Mouse (Mus musculus): ENCODE measurements around the gene Gm4303.
"Not testable (repeated sequence)": the region's sequence is repeated elsewhere in the genome, so short reads cannot be mapped to it uniquely, and the experiment has no call there.

Gene Gm4303

DNA sequence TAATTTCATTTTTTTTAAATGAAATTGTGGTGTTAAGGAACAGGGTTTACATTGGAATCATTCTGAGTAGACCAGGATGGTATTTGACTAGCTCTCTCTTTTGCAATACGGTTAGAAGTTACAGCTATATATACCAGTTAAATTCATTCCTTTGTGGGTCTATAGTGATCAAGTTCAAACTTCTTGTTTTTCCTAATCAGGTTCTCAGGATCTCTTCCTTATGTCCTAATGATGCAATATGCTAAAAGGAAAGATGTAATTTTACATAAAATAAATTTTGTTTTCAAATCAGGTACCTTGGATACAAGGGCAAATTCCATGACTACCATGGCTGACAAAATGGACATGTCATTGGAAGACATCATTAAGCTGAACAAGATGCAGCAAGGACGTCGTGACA is at the start of gene Gm4303:
Gm4303 (plus strand) TSS at position 301 of the 400 bp plus-strand sequence.
- not testable (repeated sequence) for DNase-seq

DNA sequence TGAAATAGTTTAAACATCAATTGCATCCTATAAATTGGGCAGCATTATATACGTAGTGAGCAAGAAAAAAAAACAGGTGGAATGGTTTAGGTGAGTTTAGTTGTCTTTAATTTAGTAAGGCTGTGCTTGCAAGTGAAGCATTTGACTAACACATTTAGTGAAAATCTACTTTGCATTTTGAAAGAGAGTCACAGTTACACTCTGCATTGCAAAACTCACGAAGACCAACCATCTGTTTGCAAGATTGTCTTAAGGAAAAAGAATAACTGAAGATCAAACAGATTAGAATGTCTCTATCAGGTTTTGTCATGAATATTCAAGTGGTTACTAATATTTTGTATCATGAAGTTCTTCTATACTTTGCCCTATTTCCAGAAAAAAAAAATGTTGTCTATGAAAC is 49.7 kb upstream of the Gm4303 start:
- no peak for DNase-seq

DNA sequence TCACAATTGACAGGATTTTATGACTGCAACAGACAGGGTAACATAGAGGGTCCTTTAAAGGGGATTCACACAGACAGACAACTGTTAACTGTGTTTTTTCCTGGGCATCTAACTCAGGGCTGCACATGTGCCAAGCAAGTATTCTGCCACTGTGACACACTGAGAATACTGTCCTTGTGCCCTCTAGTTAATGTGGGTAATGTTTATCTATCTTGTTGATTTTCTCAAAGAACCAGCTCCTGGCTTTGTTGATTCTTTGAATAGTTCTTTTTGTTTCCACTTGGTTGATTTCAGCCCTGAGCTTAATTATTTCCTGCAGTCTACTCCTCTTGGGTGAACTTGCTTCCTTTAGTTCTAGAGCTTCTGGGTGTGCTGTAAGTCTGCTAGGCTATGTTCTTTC is 45.7 kb upstream of the Gm4303 start:
- DNase-seq = peak; percentile 18 to 20

DNA sequence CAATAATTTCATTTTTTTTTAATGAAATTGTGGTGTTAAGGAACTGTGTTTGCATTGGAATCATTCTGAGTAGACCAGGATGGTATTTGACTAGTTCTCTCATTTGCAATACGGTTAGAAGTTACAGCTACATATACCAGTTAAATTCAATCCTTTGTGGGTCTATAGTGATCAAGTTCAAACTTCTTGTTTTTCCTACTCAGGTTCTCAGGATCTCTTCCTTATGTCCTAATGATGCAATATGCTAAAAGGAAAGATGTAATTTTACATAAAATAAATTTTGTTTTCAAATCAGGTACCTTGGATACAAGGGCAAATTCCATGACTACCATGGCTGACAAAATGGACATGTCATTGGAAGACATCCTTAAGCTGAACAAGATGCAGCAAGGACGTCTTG is 10.4 kb upstream of the Gm4303 start, which contains the start of gene Gm4301:
Gm4301 (plus strand) TSS at position 301 of the 400 bp plus-strand sequence.
- DNase-seq = not testable (repeated sequence)

DNA sequence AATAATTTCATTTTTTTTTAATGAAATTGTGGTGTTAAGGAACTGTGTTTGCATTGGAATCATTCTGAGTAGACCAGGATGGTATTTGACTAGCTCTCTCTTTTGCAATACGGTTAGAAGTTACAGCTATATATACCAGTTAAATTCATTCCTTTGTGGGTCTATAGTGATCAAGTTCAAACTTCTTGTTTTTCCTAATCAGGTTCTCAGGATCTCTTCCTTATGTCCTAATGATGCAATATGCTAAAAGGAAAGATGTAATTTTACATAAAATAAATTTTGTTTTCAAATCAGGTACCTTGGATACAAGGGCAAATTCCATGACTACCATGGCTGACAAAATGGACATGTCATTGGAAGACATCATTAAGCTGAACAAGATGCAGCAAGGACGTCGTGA is 5.2 kb upstream of the Gm4303 start, which contains the start of gene Gm4302:
Gm4302 (plus strand) TSS at position 301 of the 400 bp plus-strand sequence.
- not testable (repeated sequence) for DNase-seq

DNA sequence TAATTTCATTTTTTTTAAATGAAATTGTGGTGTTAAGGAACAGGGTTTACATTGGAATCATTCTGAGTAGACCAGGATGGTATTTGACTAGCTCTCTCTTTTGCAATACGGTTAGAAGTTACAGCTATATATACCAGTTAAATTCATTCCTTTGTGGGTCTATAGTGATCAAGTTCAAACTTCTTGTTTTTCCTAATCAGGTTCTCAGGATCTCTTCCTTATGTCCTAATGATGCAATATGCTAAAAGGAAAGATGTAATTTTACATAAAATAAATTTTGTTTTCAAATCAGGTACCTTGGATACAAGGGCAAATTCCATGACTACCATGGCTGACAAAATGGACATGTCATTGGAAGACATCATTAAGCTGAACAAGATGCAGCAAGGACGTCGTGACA is 5.0 kb downstream of the Gm4303 start, which contains the start of gene Gm4305:
Gm4305 (plus strand) TSS at position 301 of the 400 bp plus-strand sequence.
- not testable (repeated sequence) for DNase-seq

DNA sequence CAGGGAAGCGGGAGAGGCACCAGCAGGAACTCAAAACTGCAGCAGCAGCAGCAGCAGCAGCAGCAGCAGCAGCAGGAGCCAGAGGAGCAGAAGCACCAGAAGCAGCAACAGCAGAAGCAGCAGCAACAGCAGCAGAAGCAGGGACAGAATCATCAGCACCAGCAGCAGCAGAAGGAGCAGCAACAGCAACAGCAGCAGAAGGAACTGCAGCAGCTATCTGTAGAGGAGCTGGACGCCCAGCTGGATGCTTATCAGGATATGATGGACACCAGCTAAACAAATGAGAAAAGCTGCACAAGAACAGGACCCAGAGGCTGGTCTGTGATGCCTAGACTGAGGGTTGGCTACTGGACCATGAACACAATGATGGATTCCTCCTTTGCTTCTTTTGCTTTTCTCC is 11.1 kb downstream of the Gm4303 start:
- peak in 1 of 2 experiments; percentile 4 for DNase-seq

DNA sequence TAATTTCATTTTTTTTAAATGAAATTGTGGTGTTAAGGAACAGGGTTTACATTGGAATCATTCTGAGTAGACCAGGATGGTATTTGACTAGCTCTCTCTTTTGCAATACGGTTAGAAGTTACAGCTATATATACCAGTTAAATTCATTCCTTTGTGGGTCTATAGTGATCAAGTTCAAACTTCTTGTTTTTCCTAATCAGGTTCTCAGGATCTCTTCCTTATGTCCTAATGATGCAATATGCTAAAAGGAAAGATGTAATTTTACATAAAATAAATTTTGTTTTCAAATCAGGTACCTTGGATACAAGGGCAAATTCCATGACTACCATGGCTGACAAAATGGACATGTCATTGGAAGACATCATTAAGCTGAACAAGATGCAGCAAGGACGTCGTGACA is 15.3 kb downstream of the Gm4303 start, which contains the start of gene Gm4307:
Gm4307 (plus strand) TSS at position 301 of the 400 bp plus-strand sequence.
- not testable (repeated sequence) for DNase-seq

DNA sequence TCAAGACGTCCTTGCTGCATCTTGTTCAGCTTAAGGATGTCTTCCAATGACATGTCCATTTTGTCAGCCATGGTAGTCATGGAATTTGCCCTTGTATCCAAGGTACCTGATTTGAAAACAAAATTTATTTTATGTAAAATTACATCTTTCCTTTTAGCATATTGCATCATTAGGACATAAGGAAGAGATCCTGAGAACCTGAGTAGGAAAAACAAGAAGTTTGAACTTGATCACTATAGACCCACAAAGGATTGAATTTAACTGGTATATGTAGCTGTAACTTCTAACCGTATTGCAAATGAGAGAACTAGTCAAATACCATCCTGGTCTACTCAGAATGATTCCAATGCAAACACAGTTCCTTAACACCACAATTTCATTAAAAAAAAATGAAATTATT is 36.7 kb downstream of the Gm4303 start, which contains the start of gene Gm4312:
Gm4312 (minus strand) TSS at position 101 of the 400 bp plus-strand sequence.
- not testable (repeated sequence) for DNase-seq

Data from kidney, adult 8-10 months (tissue).